Mouse (Mus musculus): Measurements from ENCODE around the gene Med12. TPM values are rescaled to one million over a fixed set of nuclear protein-coding genes. Genes with fewer than 3 reads are reported as not detected.
A peak's percentile ranks its signal among the peaks of the same experiment; 100 is the strongest.
"Not testable (repeated sequence)": the region's sequence is repeated elsewhere in the genome, so short reads cannot be mapped to it uniquely, and the experiment has no call there.

Med12 gene
- polyA plus RNA-seq, 1 experiment = 54.4 TPM

DNA sequence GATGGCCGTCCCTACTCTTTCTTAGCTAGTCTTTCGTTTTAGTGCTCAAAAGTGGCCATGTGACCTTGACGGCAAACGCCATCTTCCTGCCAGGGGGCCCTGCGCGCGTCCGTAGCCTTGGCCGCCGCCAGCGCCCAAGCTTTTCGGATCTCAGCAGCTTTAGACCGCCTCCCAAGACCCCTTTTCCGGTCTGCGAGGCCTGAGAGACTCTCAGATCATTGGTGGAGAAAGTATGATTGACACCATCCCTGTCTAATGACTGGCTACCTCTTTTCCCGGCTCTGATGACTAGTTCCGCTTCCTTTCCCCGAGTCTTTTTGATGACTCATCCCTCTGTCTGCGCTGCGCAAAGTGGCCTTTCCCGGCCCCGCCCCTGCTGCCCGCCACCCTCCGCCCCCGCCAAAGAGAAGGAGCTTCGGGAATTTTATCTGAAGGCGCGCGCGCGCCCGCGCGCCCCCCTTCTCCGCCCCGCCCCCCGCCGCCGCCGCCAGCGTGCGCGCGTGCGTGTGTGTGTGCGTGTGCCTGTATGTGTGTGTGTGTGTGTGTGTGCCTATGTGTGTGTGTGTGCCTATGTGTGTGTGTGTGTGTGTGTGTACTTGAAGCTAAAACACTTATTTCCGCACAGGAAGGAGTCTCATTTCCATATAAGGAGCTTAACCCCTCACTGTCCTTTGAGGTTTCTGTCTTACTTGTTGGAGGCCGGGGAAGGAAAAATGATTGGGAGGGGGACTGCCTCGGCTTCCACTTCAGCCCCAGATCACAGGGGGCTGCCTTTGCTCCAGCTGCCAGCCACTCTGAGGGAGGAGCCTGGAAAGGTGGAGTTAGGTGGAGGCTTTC lies 58.8 kb downstream of the Med12 start:
- TF ChIP-seq POLR2A (IDR thresholded peaks at IDR 0.05; ENCODE audit: borderline replicate concordance, insufficient read depth, low read length) (peak; percentile 65; the same call in 1 of the 2 replicates), CTCF (IDR thresholded peaks at IDR 0.05; ENCODE audit: borderline replicate concordance, insufficient read depth, low read depth, low read length) (no peak)
- Histone ChIP-seq H3K27ac (ENCODE audit: insufficient read depth, low read length) (peak overlapping the region; percentile 98), H3K4me3 (replicated peaks; ENCODE audit: insufficient read depth, low read depth, low read length) (peak overlapping the region; percentile 76), H3K4me1 (ENCODE audit: control insufficient read depth, insufficient read depth, low read length) (no peaks in the 10 kb centered on the region), H3K27me3 (ENCODE audit: control insufficient read depth, insufficient read depth, low read length) (no peaks in the 10 kb centered on the region)
- DNase-seq = peak; percentile 86 to 95
- 9% methylated on average over 46 of the region's 49 CpGs for WGBS

DNA sequence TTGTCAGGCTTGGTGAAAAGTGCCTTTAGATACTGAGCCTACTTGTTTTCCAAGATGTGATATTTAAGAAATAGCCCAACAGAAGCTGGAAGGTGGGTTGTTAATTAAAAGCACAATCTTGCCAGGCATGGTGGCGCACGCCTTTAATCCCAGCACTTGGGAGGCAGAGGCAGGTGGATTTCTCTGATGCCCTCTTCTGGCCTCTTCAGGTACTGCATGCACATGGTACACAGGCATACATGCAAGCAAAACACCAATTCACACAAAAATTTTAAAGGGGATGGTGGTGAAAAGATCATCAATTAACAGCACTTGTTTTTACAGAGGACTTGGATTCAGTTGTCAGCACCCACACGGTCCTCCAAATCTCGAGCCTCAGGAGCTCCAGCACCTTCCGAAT lies 60.8 kb downstream of the Med12 start:
- WGBS = 83% methylated on average over 5 of the region's 5 CpGs
- Histone ChIP-seq H3K27ac (ENCODE audit: insufficient read depth, low read length) (no peak overlapping the region), H3K4me1 (ENCODE audit: control insufficient read depth, insufficient read depth, low read length) (no peaks in the 10 kb centered on the region), H3K27me3 (ENCODE audit: control insufficient read depth, insufficient read depth, low read length) (no peaks in the 10 kb centered on the region), H3K4me3 (replicated peaks; ENCODE audit: insufficient read depth, low read depth, low read length) (no peak overlapping the region)
- peak in 1 of 2 experiments; percentile 20 for DNase-seq
- TF ChIP-seq POLR2A (IDR thresholded peaks at IDR 0.05; ENCODE audit: borderline replicate concordance, insufficient read depth, low read length) (no peak), CTCF (IDR thresholded peaks at IDR 0.05; ENCODE audit: borderline replicate concordance, insufficient read depth, low read depth, low read length) (peak; percentile 23; the same call in 1 of the 2 replicates)

DNA sequence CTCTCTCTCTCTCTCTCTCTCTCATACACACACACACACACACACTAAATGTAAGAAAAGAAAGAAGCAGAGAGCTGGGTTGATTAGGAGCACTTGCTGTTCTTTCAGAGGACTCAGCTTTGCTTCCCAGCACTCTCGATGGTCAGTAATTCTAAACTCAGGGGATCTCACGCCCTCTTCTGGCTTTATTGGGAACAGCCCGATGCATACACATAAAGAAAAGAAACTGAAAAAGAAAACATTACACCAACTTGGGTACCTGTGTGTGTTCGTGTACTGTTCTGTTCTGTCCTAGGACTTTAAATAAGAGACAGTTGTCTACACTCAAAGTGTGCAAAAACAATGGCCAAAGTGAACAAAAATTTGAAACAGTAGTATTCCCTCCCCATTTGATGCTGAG lies 64.8 kb downstream of the Med12 start:
- no peak overlapping the region for H3K27ac ChIP-seq (ENCODE audit: insufficient read depth, low read length)
- no peak for DNase-seq
- no peak overlapping the region for H3K4me3 ChIP-seq (replicated peaks; ENCODE audit: insufficient read depth, low read depth, low read length)
- TF ChIP-seq POLR2A (IDR thresholded peaks at IDR 0.05; ENCODE audit: borderline replicate concordance, insufficient read depth, low read length) (no peak), CTCF (IDR thresholded peaks at IDR 0.05; ENCODE audit: borderline replicate concordance, insufficient read depth, low read depth, low read length) (no peak)
- 51% methylated on average over 4 of the region's 4 CpGs for WGBS
- H3K4me1 ChIP-seq (ENCODE audit: control insufficient read depth, insufficient read depth, low read length) = no peaks in the 10 kb centered on the region
- H3K27me3 ChIP-seq (ENCODE audit: control insufficient read depth, insufficient read depth, low read length) = no peaks in the 10 kb centered on the region

DNA sequence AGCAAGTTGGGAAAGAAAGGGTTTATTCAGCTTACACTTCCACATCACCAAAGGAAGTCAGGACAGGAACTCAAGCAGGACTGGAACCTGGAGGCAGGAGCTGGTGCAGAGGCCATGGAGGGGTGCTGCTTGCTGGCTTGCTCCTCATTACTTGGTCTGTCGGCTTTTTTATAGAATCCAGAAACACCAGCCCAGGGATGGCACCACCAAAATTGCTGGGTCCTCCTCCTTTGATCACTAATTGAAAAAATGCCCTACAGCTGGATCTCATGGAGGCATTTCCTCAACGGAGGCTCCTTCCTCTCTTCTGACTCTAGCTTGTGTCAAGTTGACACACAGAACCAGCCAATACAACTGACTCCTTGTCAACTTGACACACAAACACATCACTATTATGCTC lies 69.0 kb downstream of the Med12 start:
- not testable (repeated sequence) for H3K27ac ChIP-seq (ENCODE audit: insufficient read depth, low read length); DNase-seq; H3K27me3 ChIP-seq (ENCODE audit: control insufficient read depth, insufficient read depth, low read length); H3K4me3 ChIP-seq (replicated peaks; ENCODE audit: insufficient read depth, low read depth, low read length); H3K4me1 ChIP-seq (ENCODE audit: control insufficient read depth, insufficient read depth, low read length)
- 78% methylated on average over 2 of the region's 2 CpGs for WGBS

DNA sequence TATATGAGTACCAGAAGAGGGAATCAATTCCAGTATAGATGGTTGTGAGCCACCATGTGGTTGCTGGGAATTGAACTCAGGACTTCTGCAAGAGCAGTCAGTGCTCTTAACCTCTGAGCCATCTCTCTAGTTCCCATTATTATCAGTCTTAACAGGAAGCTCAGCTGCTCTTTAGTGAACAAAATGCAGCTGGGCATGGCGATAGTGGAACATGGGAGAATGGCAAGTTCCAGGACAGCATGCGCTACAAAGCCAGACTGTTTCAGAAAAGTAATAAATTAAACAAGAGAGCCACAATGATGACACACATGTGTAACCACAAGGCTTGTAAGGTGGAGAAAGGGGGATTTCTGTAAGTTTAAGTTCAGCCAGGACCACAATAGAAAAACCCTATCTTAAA lies 71.6 kb downstream of the Med12 start:
- TF ChIP-seq CTCF (IDR thresholded peaks at IDR 0.05; ENCODE audit: borderline replicate concordance, insufficient read depth, low read depth, low read length) (no peak), POLR2A (IDR thresholded peaks at IDR 0.05; ENCODE audit: borderline replicate concordance, insufficient read depth, low read length) (no peak)
- WGBS = 91% methylated on average over 2 of the region's 2 CpGs
- Histone ChIP-seq H3K27me3 (ENCODE audit: control insufficient read depth, insufficient read depth, low read length) (no peaks in the 10 kb centered on the region), H3K27ac (ENCODE audit: insufficient read depth, low read length) (no peak overlapping the region), H3K4me3 (replicated peaks; ENCODE audit: insufficient read depth, low read depth, low read length) (no peak overlapping the region), H3K4me1 (ENCODE audit: control insufficient read depth, insufficient read depth, low read length) (no peaks in the 10 kb centered on the region)
- no peak for DNase-seq

DNA sequence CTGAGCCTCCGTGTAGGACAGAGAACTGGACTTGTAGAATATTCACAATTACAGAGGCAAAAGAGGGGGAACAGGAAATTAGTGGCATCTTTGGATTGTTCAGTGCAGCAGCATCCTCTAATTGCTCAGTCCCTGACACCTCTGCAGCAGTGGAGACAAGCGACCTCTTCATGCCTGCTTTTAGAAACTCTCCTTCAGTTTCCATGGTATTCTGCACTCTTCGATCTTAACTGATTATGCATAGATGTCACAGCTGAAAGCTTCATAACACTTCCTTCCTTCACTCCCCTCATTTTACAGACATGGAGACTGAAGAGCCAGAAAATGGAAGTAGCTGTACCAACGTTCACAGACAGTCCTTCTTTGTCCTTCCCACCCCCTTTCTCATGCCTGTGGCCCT lies 72.6 kb downstream of the Med12 start:
- H3K4me3 ChIP-seq (replicated peaks; ENCODE audit: insufficient read depth, low read depth, low read length) = no peak overlapping the region
- H3K27ac ChIP-seq (ENCODE audit: insufficient read depth, low read length) = no peak overlapping the region
- no peak for DNase-seq
- TF ChIP-seq CTCF (IDR thresholded peaks at IDR 0.05; ENCODE audit: borderline replicate concordance, insufficient read depth, low read depth, low read length) (no peak), POLR2A (IDR thresholded peaks at IDR 0.05; ENCODE audit: borderline replicate concordance, insufficient read depth, low read length) (no peak)
- H3K27me3 ChIP-seq (ENCODE audit: control insufficient read depth, insufficient read depth, low read length) = no peaks in the 10 kb centered on the region
- H3K4me1 ChIP-seq (ENCODE audit: control insufficient read depth, insufficient read depth, low read length) = no peaks in the 10 kb centered on the region
- 45% methylated on average over 4 of the region's 4 CpGs for WGBS

Other genes with a start within 250 kb of the Med12 start
- gene Tex11, start 214.4 kb upstream of the Med12 start, polyA plus RNA-seq (2012; rRNA removed) = 0.11 TPM in 2 replicates
- 6.0 and 7.8 TPM in 2 replicates for gene Slc7a3, start 188.0 kb upstream of the Med12 start, polyA plus RNA-seq (2012; rRNA removed)
- gene Snx12, start 51.5 kb upstream of the Med12 start, polyA plus RNA-seq (2012; rRNA removed) = 37.2 and 39.4 TPM in 2 replicates
- gene Foxo4, start 19.5 kb upstream of the Med12 start, polyA plus RNA-seq (2012; rRNA removed) = 14.9 and 15.3 TPM in 2 replicates
- gene Gm614, start 10.0 kb upstream of the Med12 start, polyA plus RNA-seq (2012; rRNA removed) = not detected in 2 replicates
- 1.9 and 2.0 TPM in 2 replicates for gene Il2rg, start 5.8 kb upstream of the Med12 start, polyA plus RNA-seq (2012; rRNA removed)
- gene Gm20489, start 5.0 kb upstream of the Med12 start, polyA plus RNA-seq (2012; rRNA removed) = not detected in 2 replicates
- 36.9 and 38.5 TPM in 2 replicates for gene Nlgn3, start 25.1 kb downstream of the Med12 start, polyA plus RNA-seq (2012; rRNA removed)
- gene Gjb1, start 102.3 kb downstream of the Med12 start, polyA plus RNA-seq (2012; rRNA removed) = 69.2 and 83.3 TPM in 2 replicates
- gene Zmym3, start 146.8 kb downstream of the Med12 start, polyA plus RNA-seq (2012; rRNA removed) = 148 and 174 TPM in 2 replicates
- 129 and 136 TPM in 2 replicates for gene Nono, start 155.3 kb downstream of the Med12 start, polyA plus RNA-seq (2012; rRNA removed)
- gene Itgb1bp2, start 175.1 kb downstream of the Med12 start, polyA plus RNA-seq (2012; rRNA removed) = 2.0 and 2.9 TPM in 2 replicates

Measured in cerebellum, adult 2 months (tissue).